Mouse (Mus musculus) c-Kit-positive CD71-positive TER-119-negative erythroid progenitor cells, embryonic 14.5 days (primary cell): ENCODE measurements around the gene Ndufaf2.

Experiments used
- DNase-seq: peaks from one replicate; pipeline ENCODE4 v3.0.0-alpha.2; 2013; ENCODE audit warnings: low read depth

The Ndufaf2 gene

DNA sequence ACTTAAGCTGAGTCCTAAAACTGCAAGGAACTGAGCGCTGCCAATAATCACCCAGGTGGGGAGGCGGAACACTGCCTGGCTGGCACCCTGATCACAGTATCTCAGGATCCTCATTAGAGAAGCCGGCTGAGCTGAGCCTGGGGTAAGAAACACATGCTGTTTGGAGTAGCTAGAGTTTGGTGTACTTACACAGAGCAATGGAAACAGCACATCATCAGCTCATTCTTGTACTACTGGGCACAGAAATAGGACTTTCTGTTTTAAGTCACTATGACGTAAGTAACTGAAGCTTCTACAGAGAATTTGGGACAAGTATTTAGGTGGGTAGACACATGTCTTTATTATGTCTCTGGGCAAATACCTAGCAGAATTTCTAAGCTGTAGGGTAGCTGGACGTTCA is 72.4 kb downstream of the Ndufaf2 start:
- no peak for DNase-seq

DNA sequence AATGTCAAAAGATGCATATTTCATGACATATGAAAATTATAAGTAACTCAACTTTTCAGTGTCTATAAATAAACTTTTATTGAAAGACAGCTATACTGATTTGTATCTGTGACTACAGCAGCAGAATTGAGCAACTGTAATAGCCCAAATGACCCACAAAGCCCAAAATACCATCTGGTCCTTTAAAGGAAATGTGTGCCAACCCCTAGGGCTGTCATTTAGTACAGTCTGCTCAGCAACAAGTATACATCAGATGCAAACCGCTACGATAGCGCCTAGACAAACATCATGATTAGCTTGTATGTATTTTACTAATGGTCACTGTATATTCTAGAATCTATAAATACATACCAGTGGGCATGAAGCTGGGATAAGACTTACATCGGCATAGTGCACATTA is 74.3 kb downstream of the Ndufaf2 start:
- DNase-seq: no peak

DNA sequence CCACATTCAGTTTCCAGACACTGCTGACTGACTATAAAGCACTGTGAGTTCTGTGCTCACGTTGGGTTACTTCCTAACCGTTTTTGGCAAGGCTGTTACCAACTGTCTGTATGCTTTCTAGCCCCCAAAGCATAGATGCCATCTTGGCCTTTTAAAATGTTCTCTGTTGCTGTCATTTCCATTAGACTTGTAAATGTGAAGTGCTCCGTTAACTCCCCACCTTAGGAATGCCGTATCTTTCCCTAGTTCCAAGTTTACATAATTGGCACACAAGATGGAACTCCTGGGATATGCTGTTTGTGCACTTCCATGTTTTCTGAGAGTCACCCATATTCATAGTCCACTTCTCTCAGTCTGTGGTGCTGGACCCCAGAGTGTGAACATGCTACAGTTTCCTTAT is 80.5 kb downstream of the Ndufaf2 start:
- no peak for DNase-seq

GRCm38 (mm10) chr13:108077476-108077875 is 80.9 kb downstream of the Ndufaf2 start:
- no peak for DNase-seq

DNA sequence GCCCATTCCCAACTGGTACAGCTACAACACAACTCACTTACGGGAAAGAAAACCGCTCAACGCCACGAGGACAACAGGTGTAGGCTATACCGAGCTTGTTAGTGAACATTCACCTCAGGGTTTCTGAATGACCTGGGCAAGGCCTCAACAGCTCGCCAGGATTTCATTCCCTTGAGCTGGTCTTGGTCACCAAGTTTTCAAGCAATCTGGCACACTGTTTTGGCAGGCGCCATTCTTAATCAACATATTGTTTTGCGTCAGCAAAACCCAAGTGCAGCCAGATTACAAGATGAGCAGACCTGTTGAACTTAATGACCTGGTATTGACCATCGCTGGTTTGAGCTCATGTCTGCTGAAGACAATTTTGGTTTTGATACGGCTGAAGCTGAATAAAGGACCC is 88.3 kb downstream of the Ndufaf2 start:
- DNase-seq: no peak

- DNase-seq: no peak
These were observed 89.3 kb downstream of the Ndufaf2 start for GRCm38 (mm10) chr13:108069151-108069550.

DNA sequence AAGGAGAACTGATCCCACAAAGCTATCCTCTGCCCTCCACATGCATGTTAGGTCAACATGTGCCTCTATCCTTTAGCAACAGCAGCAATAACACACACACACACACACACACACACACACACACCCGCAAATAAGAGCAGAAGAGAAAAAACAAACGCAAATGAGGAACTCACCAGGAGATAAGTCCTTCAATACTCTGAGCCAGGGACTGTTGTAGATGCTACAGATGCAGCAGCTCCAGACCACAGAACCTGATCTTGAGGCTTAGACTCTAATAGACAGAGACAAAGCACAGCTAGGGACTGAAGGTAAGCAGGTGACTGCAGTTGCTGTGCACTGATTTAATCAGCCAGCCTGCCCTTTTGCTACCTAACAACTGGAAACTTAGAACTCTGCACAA is 92.4 kb downstream of the Ndufaf2 start:
- no peak for DNase-seq

- no peak for DNase-seq
These were observed 94.1 kb downstream of the Ndufaf2 start for GRCm38 (mm10) chr13:108064331-108064730.

DNA sequence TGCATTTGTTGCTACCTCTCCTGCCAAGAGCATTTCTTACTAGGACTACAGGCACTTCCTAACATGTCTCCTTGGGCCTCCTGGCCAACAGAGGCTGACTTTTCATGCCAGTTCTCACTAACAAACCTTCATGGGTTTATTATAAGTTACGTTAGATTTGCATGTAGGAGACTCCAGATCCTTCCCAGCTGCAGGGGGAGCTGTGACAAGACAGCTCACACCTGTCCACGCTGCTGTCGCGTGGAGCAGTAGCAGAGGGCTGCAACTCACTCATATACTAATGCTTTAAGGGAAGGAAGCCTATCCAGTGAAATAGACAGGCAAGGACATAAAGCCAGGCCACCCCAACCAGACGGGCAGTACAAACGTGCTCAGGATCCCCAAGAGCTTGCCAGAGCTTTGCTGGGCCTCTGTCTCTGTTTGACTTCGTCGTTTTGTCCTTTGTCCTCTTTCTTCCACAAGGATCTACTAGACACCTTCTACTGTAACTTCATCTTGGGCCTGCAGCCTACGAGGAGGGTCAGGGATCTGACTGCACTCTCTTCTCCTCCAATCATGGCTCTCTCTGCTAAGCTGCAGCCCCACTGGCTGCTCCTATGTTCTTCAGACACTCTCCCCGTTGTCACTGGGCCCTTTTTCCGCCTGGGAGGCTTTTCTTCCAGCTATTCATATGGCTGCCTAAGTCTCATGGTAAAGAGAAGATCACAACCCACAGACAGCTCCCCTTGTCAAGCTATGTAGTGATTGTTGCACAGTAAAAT is 94.9 kb downstream of the Ndufaf2 start:
- DNase-seq: no peak

DNA sequence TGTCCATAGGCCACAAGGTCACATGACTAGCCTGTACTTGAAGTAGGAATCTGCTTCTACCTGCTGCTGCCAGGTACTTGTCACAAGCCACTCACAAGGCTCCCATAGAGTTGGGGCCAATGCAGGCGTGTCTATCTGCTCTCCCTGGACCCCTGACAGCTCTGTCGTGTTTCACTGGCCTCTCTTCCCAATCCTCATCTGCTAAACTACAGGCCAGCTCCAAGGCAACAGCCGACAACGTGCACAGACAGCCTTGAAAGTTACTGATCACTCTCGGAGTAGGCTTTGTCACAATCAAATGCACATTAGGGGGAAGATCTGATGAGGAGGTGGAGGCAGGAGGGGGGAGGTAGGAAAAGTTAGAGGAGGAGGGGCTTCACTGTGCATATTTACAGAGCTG is 95.5 kb downstream of the Ndufaf2 start:
- DNase-seq: no peak

DNA sequence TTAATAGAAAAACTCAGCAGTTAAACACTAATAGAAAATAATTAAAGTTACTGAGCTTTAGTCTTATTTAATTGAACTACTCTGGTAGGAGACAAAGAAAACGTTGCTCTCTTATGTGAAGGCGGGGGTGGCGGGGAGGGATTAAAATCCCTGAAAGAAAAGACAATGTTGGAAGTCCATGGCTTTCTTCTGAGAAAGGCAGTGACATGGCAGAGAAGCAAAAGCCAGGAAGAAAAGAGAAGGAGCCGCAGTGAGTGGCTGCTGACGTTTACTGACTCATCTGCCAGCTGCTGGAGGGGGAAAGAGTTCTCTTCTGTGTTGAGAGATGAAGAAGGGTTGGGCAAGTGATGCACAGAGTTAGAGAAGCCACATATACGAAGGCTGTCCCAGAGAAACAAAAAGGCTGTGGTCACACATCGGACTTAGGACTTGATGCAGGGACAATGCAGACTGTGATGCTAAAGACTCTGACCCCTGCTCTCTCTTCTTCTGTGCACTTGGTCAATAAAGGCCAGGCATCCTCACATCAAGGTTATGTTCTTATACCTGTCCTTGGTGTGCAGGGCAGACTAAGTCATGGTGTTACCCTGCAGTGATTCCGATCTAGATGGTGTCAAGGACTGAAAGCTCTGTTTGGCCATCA is 97.4 kb downstream of the Ndufaf2 start:
- no peak for DNase-seq

DNA sequence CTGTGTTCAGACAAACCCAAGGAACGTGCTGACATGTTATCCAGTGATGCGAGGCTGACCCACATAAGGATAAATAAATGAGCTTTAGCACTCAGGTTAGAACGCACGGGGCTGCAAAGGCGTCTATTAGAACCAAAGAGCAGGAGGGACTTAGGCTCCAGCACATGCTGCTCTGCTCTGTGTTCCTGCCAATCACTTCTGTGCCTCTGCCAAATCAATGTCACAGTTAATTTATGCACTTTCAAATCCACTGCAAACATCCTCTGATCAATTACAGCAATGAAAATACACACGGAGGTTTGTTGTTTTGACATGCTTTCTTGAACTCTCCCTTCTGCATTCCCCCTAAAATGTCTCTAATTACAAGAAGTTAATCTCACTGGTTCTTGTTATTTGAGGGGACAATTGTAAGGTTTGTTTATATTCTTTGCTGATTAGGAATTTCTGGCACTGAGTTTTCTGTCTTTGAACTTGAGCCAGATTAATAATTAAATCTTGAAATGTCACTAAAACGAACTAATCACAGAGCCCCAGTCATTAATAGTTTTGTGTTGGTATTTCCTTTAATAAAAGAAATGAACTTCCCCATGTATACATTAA is 98.0 kb downstream of the Ndufaf2 start:
- DNase-seq: no peak

DNA sequence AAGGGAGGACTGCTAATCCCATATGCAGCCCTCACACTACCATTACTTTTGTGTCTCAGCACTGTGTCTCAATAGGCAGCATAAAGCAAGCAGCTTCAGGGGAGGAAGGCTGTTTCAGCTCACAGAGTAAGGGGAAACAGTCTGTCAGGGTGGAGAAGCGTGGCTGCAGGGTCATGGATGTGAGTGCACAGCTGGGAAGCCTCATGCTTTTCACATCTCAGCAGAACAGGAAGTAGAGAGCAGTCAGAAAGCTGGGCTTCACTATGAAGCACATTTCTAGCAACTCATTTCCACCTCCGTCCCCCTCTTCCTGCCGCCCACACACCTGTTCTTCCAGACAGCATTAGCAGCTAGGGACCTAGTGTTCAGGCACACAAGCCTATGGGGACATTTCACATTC is 101.5 kb downstream of the Ndufaf2 start:
- DNase-seq: no peak

DNA sequence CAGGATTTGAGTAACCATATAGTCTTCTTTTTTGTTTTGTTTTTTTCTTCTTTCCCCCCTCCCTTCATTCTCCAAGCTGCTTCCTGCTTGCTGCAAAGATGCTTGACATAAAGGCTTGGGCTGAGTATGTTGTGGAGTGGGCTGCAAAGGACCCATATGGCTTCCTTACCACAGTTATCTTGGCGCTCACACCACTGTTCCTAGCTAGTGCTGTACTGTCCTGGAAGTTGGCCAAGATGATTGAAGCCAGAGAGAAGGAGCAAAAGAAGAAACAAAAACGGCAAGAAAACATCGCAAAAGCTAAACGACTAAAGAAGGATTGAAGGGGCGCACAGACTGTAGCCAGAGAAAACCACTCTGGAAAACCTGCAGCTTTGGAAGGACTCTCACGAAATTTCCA is 111.1 kb downstream of the Ndufaf2 start:
- no peak for DNase-seq

- DNase-seq: no peak
These were observed 111.5 kb downstream of the Ndufaf2 start for GRCm38 (mm10) chr13:108046891-108047290.

DNA sequence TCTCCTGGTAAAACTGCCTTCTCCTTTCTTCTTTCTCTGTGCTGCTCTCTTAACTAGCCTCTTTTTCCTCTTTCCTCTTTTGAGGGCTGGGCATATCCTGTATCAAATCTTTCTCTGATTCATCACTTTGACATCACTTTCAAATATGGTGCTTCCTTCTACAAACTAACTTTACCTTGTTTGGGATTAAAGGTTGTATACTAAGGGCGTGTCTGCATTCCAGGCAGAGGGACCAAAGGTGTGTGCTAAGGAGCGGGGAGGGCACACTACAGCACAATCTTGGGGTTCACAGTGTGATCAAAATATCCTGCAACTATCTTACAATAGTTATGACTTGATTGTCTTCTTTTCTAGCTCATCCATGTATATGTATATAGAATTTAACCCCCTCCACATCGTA is 112.4 kb downstream of the Ndufaf2 start:
- no peak for DNase-seq

- DNase-seq: no peak
These were observed 112.8 kb downstream of the Ndufaf2 start for GRCm38 (mm10) chr13:108045646-108046045.

DNA sequence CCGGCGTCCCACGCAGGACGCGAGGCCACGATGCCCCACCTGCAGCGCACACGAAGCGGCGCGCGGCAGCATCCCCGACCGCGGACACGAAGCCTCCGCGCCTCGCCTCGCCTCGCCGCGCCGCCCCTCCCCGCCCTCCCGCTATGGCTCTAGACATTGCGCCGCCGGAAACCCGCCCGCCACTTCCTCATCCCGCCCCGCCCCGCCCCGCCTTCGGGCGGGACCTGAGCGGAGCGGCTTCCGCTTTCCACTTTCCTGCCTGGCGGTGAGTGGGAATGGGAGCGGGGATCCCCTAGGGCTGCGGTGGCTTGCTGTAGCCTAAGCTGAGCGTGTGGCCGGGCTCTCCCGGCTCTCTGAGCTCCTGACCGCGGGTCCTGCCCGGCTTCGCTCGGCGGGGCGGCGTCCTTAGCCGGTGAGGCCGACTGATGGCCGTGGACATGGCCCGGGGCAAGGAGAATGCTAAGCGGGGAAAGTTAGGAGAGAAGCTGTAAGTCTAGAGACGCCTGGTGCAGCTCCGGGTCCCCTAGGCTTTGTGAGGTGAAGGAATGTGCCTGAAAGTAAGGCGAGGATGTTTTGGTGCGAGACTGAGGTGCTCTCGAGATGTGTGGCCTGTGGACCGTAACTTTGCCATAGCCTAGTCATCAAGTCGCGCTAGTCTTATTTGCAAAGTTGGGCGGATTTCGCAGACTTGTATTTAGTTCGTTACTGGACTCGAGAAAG is 114.0 kb downstream of the Ndufaf2 start, which contains the start of gene Smim15:
Gene Smim15 (plus strand): TSS at position 225 of the 720 bp plus-strand sequence.
- peak; percentile 76 for DNase-seq

DNA sequence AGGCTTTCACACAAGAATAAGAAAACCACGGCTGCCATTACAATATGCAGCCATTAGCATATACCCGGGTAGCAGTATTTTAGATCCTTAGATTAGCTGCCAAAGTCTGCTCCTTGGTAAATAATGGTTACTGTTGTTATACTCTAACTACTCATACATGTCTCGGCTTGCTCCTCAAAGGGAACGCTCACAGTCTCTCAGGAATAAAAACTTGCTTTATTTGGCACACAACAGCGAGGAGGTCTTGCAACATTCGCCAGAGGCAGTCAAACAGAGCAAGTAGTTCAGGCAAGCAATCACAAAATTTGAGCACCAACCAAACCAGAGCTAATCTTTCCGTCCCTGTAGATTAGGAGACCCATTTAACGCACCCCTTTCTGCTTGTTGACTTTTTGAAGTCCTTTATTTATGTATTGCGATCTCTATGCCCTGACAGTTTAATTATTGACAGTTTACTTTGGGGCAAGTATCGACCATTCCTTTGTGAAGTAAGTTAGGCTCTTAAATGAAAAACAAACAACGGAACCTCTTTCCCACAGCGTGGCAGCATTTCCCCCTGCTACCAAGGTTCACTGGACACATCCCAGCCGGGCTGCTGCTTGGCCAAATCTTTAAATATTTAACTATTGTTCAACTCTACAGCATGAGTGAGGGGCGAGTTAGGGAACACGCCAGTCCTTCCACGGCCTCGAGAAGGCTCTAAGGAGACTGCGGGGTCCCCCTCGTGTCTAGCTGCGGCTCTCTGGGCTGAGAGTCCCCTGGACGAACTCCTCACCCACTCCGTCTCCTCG is 114.8 kb downstream of the Ndufaf2 start:
- peak; percentile 23 for DNase-seq

DNA sequence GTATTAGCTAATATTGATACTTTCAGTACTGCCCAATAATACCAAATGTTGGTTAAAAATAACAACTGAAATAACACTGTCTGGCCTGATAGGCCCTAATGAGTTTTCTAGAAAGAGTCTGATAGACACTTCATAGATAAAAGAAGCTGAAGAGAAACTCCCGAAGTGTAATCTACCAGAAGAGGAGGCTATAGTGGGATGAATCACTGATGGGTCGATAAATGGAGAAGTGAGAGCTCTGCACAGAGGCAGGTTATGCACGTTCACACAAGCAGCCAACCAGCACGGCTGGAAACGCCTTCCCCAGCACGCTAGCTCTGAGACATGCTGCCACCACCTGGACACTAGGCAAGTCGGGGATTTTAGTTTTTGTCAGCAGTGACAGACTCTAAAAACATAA is 117.1 kb downstream of the Ndufaf2 start:
- DNase-seq: peak; percentile 55

DNA sequence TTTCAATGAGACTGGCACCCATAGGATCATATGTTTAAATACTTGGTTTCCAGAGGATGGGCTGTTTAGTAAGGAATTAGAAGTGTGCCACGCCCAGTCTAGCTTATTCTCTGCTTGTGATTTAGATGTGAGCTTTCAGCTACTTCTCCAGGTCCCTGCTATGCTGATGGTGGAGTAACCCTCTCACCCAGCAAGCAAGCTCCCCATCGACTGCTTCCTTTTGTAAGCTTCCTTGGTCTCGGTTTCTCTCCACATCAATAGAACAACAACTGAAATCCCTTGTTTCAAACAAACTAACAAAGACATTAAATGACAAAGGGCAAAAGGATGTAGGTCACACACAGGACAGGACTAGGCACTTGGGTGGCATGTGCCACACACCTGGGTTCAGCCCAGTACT is 118.0 kb downstream of the Ndufaf2 start:
- no peak for DNase-seq

DNA sequence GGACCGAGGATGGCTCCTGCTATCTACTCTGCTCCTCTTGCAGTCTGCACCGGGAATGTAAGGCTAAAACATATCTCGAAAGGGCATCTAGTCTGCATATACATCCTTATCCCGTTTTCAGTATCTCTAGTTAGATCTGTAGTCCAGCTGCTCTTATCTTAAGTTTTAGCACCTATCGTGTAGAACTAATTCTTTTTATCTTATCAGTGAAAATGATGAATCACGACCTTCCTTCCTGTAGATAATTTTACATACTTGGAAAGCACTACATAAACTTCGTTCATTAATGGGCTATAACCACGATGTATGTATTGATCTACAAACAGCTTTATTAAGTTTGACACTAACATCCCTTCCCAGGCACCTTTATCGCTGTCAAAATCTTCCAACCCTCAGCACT is 118.5 kb downstream of the Ndufaf2 start:
- DNase-seq: no peak
